Mouse (Mus musculus) C2C12 (cell line): ENCODE measurements around the gene Amz1. TPM values are rescaled to one million over a fixed set of nuclear protein-coding genes. Genes with fewer than 3 reads are reported as not detected.

Source experiments
- H3K27me3 ChIP-seq: one replicate; pipeline ENCODE4 v1.6.1; 2011; ENCODE audit not compliant: control insufficient read depth, insufficient read depth, insufficient read length
- H3K36me3 ChIP-seq: one replicate; pipeline ENCODE4 v1.6.1; 2011; ENCODE audit not compliant: control insufficient read depth, insufficient read depth
- H3K4me3 ChIP-seq: one replicate; pipeline ENCODE4 v1.5.1; 2011; ENCODE audit warnings: mild to moderate bottlenecking, control low read depth; ENCODE audit not compliant: poor library complexity, insufficient read depth, severe bottlenecking
- H3K79me2 ChIP-seq: one replicate; pipeline ENCODE4 v1.6.1; 2011; ENCODE audit not compliant: control insufficient read depth, insufficient read depth
- H3K79me3 ChIP-seq: one replicate; pipeline ENCODE4 v1.6.1; 2011; ENCODE audit warnings: low read depth, control low read depth
- H3ac ChIP-seq: one replicate; pipeline ENCODE3; 2011; ENCODE audit warnings: low read depth; ENCODE audit not compliant: control insufficient read depth, insufficient read length
- CEBPB ChIP-seq: IDR thresholded peaks from one replicate; pipeline ENCODE4 v1.6.1; 2011; ENCODE audit warnings: low read depth, mild to moderate bottlenecking, control low read depth, moderate library complexity
- CTCF ChIP-seq: IDR thresholded peaks from one replicate; pipeline ENCODE4 v1.5.1; 2011; ENCODE audit not compliant: control insufficient read depth, insufficient read depth, insufficient read length
- FOSL1 ChIP-seq: IDR thresholded peaks from one replicate; pipeline ENCODE4 v1.8.0; 2011; ENCODE audit warnings: mild to moderate bottlenecking, low read length; ENCODE audit not compliant: poor library complexity, insufficient read depth, severe bottlenecking
- MAX ChIP-seq: IDR thresholded peaks from one replicate; pipeline ENCODE4 v1.6.1; 2011; ENCODE audit warnings: mild to moderate bottlenecking, control low read depth
- MYOD1 ChIP-seq: IDR thresholded peaks from one replicate; pipeline ENCODE4 v1.6.1; 2011; ENCODE audit warnings: low read depth; ENCODE audit not compliant: control insufficient read depth, insufficient read length
- MYOG ChIP-seq: IDR thresholded peaks from one replicate; pipeline ENCODE4 v1.6.1; 2011; ENCODE audit not compliant: control insufficient read depth, insufficient read length; ENCODE audit errors: extremely low read depth
- USF1 ChIP-seq: IDR thresholded peaks from one replicate; pipeline ENCODE4 v1.6.1; 2011; ENCODE audit warnings: low read depth, mild to moderate bottlenecking, control low read depth, moderate library complexity
- polyA plus RNA-seq: library from polyadenylated mRNA; unstranded; fragments of >200 nt; fragmentation: generic; extraction: Trizol; gene quantifications from one replicate; pipeline ENCODE4 v1.2.1, GENCODE M21; 2012; ENCODE audit warnings: missing spikeins

Gene Amz1
- polyA plus RNA-seq, 1 experiment = 0.43 TPM

- Histone ChIP-seq H3K27me3 (no peaks in the 10 kb centered on the region), H3K79me2 (peaks cover 16% of the 10 kb centered on the region), H3K79me3 (peaks cover 4% of the 10 kb centered on the region), H3ac (no peak overlapping the region), H3K36me3 (peaks cover 31% of the 10 kb centered on the region), H3K4me3 (no peak overlapping the region)
- TF ChIP-seq CEBPB (no peak), MAX (no peak), FOSL1 (no peak), MYOG (no peak), CTCF (no peak), USF1 (no peak), MYOD1 (no peak)
Observed at GRCm38 (mm10) chr5:140710315-140710714, 13.6 kb upstream of the Amz1 start.

- TF ChIP-seq MYOD1 (no peak), MAX (no peak)
- no peak overlapping the region for H3ac ChIP-seq
- peaks cover 31% of the 10 kb centered on the region for H3K36me3 ChIP-seq
- no peaks in the 10 kb centered on the region for H3K27me3 ChIP-seq
- peaks cover 9% of the 10 kb centered on the region for H3K79me2 ChIP-seq
- peaks cover under 1% of the 10 kb centered on the region for H3K79me3 ChIP-seq
- H3K4me3 ChIP-seq = no peak overlapping the region
Observed at GRCm38 (mm10) chr5:140711040-140711439, 12.9 kb upstream of the Amz1 start.

DNA sequence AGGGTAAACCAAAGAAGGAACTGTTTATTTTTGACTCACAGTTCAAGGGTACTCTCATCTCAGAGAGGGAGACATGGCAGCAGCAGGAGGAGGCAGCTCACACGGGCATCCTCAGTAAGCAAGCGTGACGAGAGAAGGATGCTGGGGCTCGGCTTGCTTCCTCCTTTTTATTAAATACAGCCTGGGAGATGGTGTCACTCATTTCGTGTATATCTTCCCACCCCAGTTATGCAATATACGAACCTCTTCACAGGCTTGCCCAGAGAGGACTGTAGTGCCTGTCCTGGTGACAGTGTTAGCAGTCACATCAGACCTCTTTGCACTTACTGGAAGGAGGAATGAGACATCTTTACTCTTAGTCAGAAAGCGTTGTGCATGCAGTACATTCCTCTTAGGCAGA is 3.2 kb upstream of the Amz1 start:
- Histone ChIP-seq H3K27me3 (peaks cover 12% of the 10 kb centered on the region), H3ac (no peak overlapping the region), H3K79me3 (no peaks in the 10 kb centered on the region), H3K36me3 (no peaks in the 10 kb centered on the region), H3K4me3 (no peak overlapping the region), H3K79me2 (no peaks in the 10 kb centered on the region)
- TF ChIP-seq USF1 = no peak
- TF ChIP-seq CTCF = no peak
- no peak for TF ChIP-seq MAX
- TF ChIP-seq CEBPB = no peak
- TF ChIP-seq FOSL1 = no peak
- no peak for TF ChIP-seq MYOG
- TF ChIP-seq MYOD1 = no peak

DNA sequence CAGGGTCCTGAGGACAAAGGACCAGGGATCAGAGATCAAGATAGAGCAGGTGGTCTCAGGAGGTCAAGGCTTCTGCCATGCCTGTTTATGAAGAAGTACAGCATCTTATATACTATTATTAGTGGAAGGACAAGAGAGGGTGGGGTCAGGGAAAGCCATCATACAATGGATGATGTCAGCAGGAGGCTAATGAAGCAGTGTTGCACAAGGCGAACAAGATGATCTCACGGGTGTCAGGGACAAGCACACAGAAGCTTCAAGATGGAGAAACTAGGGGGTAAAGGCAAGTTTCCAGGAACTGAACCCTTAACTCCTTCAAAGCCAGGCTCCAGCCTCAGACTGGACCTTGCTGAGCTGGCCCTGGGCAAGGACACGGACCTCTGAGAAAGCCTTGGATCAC is 1.8 kb upstream of the Amz1 start:
- H3K79me2 ChIP-seq = no peaks in the 10 kb centered on the region
- peaks cover 14% of the 10 kb centered on the region for H3K27me3 ChIP-seq
- H3K4me3 ChIP-seq = no peak overlapping the region
- no peak overlapping the region for H3ac ChIP-seq
- H3K36me3 ChIP-seq = no peaks in the 10 kb centered on the region
- no peaks in the 10 kb centered on the region for H3K79me3 ChIP-seq
- TF ChIP-seq CEBPB (no peak), USF1 (no peak), MAX (no peak), FOSL1 (no peak), MYOD1 (no peak), CTCF (no peak), MYOG (no peak)

GRCm38 (mm10) chr5:140726062-140726839 is 2.3 kb downstream of the Amz1 start:
- Histone ChIP-seq H3K79me3 (no peaks in the 10 kb centered on the region), H3K4me3 (no peak overlapping the region), H3K36me3 (no peaks in the 10 kb centered on the region), H3ac (no peak overlapping the region), H3K79me2 (no peaks in the 10 kb centered on the region), H3K27me3 (peaks cover 15% of the 10 kb centered on the region)
- no peak for TF ChIP-seq MAX

DNA sequence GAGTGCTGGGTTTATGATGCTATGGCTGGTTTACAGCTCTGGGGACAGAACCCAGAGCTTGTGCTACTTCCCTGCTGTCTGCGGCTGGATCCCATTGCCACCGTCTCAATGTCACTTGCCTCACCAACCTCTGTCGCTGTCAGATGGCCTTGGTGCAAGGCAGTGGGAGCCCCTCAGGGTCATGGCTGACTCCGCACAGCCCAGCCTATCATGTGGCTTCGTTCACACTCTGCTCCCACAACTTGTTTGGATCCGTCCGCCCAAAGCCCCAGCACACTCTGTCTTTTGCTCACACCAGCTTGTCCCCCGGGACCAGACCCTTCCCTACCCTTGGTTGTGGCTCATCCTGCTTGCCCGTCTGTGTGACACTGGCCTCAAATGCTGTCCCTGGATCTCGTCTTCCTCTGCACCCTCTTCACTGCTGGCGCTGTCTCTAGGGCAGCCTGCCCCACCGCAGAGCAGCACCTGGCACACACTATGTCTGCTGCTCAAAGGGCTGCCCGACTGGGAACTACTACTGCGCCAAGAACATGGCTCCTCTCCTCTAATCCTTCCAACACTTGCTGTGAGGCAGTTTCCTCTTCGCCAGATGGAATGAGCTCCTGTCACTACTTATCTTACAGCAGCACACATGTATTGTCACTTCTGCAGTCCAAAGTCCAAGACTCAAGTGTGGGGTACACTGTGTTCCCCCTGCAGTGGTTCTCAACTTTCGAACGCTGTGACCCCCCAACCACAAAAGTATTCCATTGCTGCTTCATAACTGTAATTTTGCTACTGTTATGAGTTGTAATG is 3.2 kb downstream of the Amz1 start:
- H3K79me2 ChIP-seq = no peaks in the 10 kb centered on the region
- no peaks in the 10 kb centered on the region for H3K36me3 ChIP-seq
- no peak overlapping the region for H3ac ChIP-seq
- no peaks in the 10 kb centered on the region for H3K79me3 ChIP-seq
- TF ChIP-seq FOSL1 (no peak), USF1 (no peak), MAX (no peak), MYOD1 (no peak), CTCF (no peak), MYOG (no peak), CEBPB (no peak)
- H3K4me3 ChIP-seq = no peak overlapping the region
- peaks cover 15% of the 10 kb centered on the region for H3K27me3 ChIP-seq
